Mouse (Mus musculus) liver, embryonic 14.5 days (tissue): ENCODE measurements around the gene Krt18.

ENCODE experiments used
- CTCF ChIP-seq: IDR thresholded peaks from 2 replicates; pipeline ENCODE4 v1.5.1; 2016; ENCODE audit warnings: antibody characterized with exemption, low read depth, control low read depth
- EP300 ChIP-seq: IDR thresholded peaks from 2 replicates; pipeline ENCODE4 v1.6.1; 2016; ENCODE audit warnings: antibody characterized with exemption, low read depth

DNA sequence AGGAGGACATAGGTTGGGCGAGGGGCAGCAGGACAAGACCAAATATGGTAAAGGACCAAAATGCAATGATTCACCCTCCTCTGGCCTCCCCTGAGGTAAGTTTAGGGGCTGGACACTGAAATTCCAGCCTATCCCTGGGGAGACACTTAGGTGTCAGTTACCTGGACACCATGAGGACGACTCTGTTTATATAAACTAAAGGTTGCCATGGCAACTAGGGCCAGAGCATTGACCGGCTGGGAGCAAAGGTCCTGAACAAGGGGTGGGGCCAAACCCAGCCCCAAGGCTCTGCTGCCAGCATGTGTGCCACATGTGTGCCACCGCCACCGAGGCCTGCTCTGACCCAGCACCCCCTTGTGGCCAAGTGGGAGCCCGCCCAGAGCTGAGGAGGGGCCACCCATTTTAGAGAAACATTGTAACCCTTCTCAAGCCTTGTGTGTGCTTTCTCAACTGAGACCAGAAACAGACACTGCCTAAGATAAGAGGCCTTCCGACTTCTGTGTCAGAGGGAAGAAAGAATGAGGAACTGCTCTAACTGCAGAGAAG is 10.0 kb upstream of the Krt18 start:
- TF ChIP-seq EP300 = no peak
- peak; percentile 75 for TF ChIP-seq CTCF
